Mouse (Mus musculus): ENCODE data around the gene Aff2.

The Aff2 gene

GRCm38 (mm10) chrX:69389738-69390137, 29.6 kb downstream of the Aff2 start:
- Histone ChIP-seq H3K36me3 (ENCODE audit: insufficient read depth, low read length) (no peaks in the 10 kb centered on the region), H3K9me3 (ENCODE audit: low read length) (no peaks in the 10 kb centered on the region), H3K27me3 (ENCODE audit: insufficient read depth, low read length) (no peaks in the 10 kb centered on the region), H3K4me1 (replicated peaks; ENCODE audit: low read depth, low read length) (no peaks in the 10 kb centered on the region), H3K4me3 (replicated peaks; ENCODE audit: low read length) (no peak overlapping the region)
- TF ChIP-seq NANOG (IDR thresholded peaks at IDR 0.05; ENCODE audit: borderline replicate concordance, low read length) (no peak), POU5F1 (IDR thresholded peaks at IDR 0.05; ENCODE audit: borderline replicate concordance, low read length) (no peak), CTCF (conservative IDR thresholded peaks at IDR 0.05; ENCODE audit: low read length) (peak; percentile 11; the same call in 1 of the 2 replicates)

GRCm38 (mm10) chrX:69415043-69415442, 54.9 kb downstream of the Aff2 start:
- Histone ChIP-seq H3K27me3 (ENCODE audit: insufficient read depth, low read length) (no peaks in the 10 kb centered on the region), H3K4me1 (replicated peaks; ENCODE audit: low read depth, low read length) (no peaks in the 10 kb centered on the region), H3K4me3 (replicated peaks; ENCODE audit: low read length) (no peak overlapping the region), H3K9me3 (ENCODE audit: low read length) (no peaks in the 10 kb centered on the region), H3K36me3 (ENCODE audit: insufficient read depth, low read length) (no peaks in the 10 kb centered on the region)
- TF ChIP-seq CTCF (conservative IDR thresholded peaks at IDR 0.05; ENCODE audit: low read length) = no peak
- TF ChIP-seq POU5F1 (IDR thresholded peaks at IDR 0.05; ENCODE audit: borderline replicate concordance, low read length) = no peak
- TF ChIP-seq NANOG (IDR thresholded peaks at IDR 0.05; ENCODE audit: borderline replicate concordance, low read length) = no peak

- Histone ChIP-seq H3K9me3 (ENCODE audit: low read length) (no peaks in the 10 kb centered on the region), H3K4me1 (replicated peaks; ENCODE audit: low read depth, low read length) (no peaks in the 10 kb centered on the region), H3K36me3 (ENCODE audit: insufficient read depth, low read length) (no peaks in the 10 kb centered on the region), H3K27me3 (ENCODE audit: insufficient read depth, low read length) (no peaks in the 10 kb centered on the region), H3K4me3 (replicated peaks; ENCODE audit: low read length) (no peak overlapping the region)
- TF ChIP-seq POU5F1 (IDR thresholded peaks at IDR 0.05; ENCODE audit: borderline replicate concordance, low read length) = no peak
- no peak for TF ChIP-seq NANOG (IDR thresholded peaks at IDR 0.05; ENCODE audit: borderline replicate concordance, low read length)
- TF ChIP-seq CTCF (conservative IDR thresholded peaks at IDR 0.05; ENCODE audit: low read length) = no peak
These were observed 78.3 kb downstream of the Aff2 start for GRCm38 (mm10) chrX:69438422-69438821.

- no peaks in the 10 kb centered on the region for H3K9me3 ChIP-seq (ENCODE audit: low read length)
- H3K4me3 ChIP-seq (replicated peaks; ENCODE audit: low read length) = no peak overlapping the region
- no peak for TF ChIP-seq POU5F1 (IDR thresholded peaks at IDR 0.05; ENCODE audit: borderline replicate concordance, low read length)
- TF ChIP-seq NANOG (IDR thresholded peaks at IDR 0.05; ENCODE audit: borderline replicate concordance, low read length) = no peak
- no peak for TF ChIP-seq CTCF (conservative IDR thresholded peaks at IDR 0.05; ENCODE audit: low read length)
- H3K4me1 ChIP-seq (replicated peaks; ENCODE audit: low read depth, low read length) = no peaks in the 10 kb centered on the region
- no peaks in the 10 kb centered on the region for H3K36me3 ChIP-seq (ENCODE audit: insufficient read depth, low read length)
- H3K27me3 ChIP-seq (ENCODE audit: insufficient read depth, low read length) = no peaks in the 10 kb centered on the region
These were observed 81.8 kb downstream of the Aff2 start for GRCm38 (mm10) chrX:69441937-69442336.

GRCm38 (mm10) chrX:69460896-69461295, 100.8 kb downstream of the Aff2 start:
- Histone ChIP-seq H3K36me3 (ENCODE audit: insufficient read depth, low read length) (no peaks in the 10 kb centered on the region), H3K4me1 (replicated peaks; ENCODE audit: low read depth, low read length) (no peaks in the 10 kb centered on the region), H3K9me3 (ENCODE audit: low read length) (no peaks in the 10 kb centered on the region), H3K27me3 (ENCODE audit: insufficient read depth, low read length) (no peaks in the 10 kb centered on the region), H3K4me3 (replicated peaks; ENCODE audit: low read length) (no peak overlapping the region)
- TF ChIP-seq CTCF (conservative IDR thresholded peaks at IDR 0.05; ENCODE audit: low read length) (no peak), NANOG (IDR thresholded peaks at IDR 0.05; ENCODE audit: borderline replicate concordance, low read length) (no peak), POU5F1 (IDR thresholded peaks at IDR 0.05; ENCODE audit: borderline replicate concordance, low read length) (no peak)

- no peak overlapping the region for H3K4me3 ChIP-seq (replicated peaks; ENCODE audit: low read length)
- no peaks in the 10 kb centered on the region for H3K9me3 ChIP-seq (ENCODE audit: low read length)
- no peaks in the 10 kb centered on the region for H3K4me1 ChIP-seq (replicated peaks; ENCODE audit: low read depth, low read length)
- H3K27me3 ChIP-seq (ENCODE audit: insufficient read depth, low read length) = no peaks in the 10 kb centered on the region
- H3K36me3 ChIP-seq (ENCODE audit: insufficient read depth, low read length) = no peaks in the 10 kb centered on the region
- TF ChIP-seq NANOG (IDR thresholded peaks at IDR 0.05; ENCODE audit: borderline replicate concordance, low read length) (no peak), CTCF (conservative IDR thresholded peaks at IDR 0.05; ENCODE audit: low read length) (no peak), POU5F1 (IDR thresholded peaks at IDR 0.05; ENCODE audit: borderline replicate concordance, low read length) (no peak)
These were observed 142.0 kb downstream of the Aff2 start for GRCm38 (mm10) chrX:69502061-69502460.

- H3K27me3 ChIP-seq (ENCODE audit: insufficient read depth, low read length) = no peaks in the 10 kb centered on the region
- H3K9me3 ChIP-seq (ENCODE audit: low read length) = no peaks in the 10 kb centered on the region
- TF ChIP-seq POU5F1 (IDR thresholded peaks at IDR 0.05; ENCODE audit: borderline replicate concordance, low read length) = no peak
- TF ChIP-seq NANOG (IDR thresholded peaks at IDR 0.05; ENCODE audit: borderline replicate concordance, low read length) = no peak
- no peak for TF ChIP-seq CTCF (conservative IDR thresholded peaks at IDR 0.05; ENCODE audit: low read length)
- no peak overlapping the region for H3K4me3 ChIP-seq (replicated peaks; ENCODE audit: low read length)
- no peaks in the 10 kb centered on the region for H3K36me3 ChIP-seq (ENCODE audit: insufficient read depth, low read length)
- H3K4me1 ChIP-seq (replicated peaks; ENCODE audit: low read depth, low read length) = no peaks in the 10 kb centered on the region
These were observed 158.0 kb downstream of the Aff2 start for GRCm38 (mm10) chrX:69518040-69518575.

- Histone ChIP-seq H3K4me3 (replicated peaks; ENCODE audit: low read length) (no peak overlapping the region), H3K4me1 (replicated peaks; ENCODE audit: low read depth, low read length) (no peaks in the 10 kb centered on the region), H3K9me3 (ENCODE audit: low read length) (no peaks in the 10 kb centered on the region), H3K36me3 (ENCODE audit: insufficient read depth, low read length) (no peaks in the 10 kb centered on the region), H3K27me3 (ENCODE audit: insufficient read depth, low read length) (no peaks in the 10 kb centered on the region)
- TF ChIP-seq NANOG (IDR thresholded peaks at IDR 0.05; ENCODE audit: borderline replicate concordance, low read length) (no peak), CTCF (conservative IDR thresholded peaks at IDR 0.05; ENCODE audit: low read length) (no peak)
These were observed 180.7 kb downstream of the Aff2 start for GRCm38 (mm10) chrX:69540811-69541210.

- TF ChIP-seq CTCF (conservative IDR thresholded peaks at IDR 0.05; ENCODE audit: low read length) (no peak), NANOG (IDR thresholded peaks at IDR 0.05; ENCODE audit: borderline replicate concordance, low read length) (no peak), POU5F1 (IDR thresholded peaks at IDR 0.05; ENCODE audit: borderline replicate concordance, low read length) (no peak)
- Histone ChIP-seq H3K27me3 (ENCODE audit: insufficient read depth, low read length) (no peaks in the 10 kb centered on the region), H3K9me3 (ENCODE audit: low read length) (no peaks in the 10 kb centered on the region), H3K36me3 (ENCODE audit: insufficient read depth, low read length) (no peaks in the 10 kb centered on the region), H3K4me3 (replicated peaks; ENCODE audit: low read length) (no peak overlapping the region), H3K4me1 (replicated peaks; ENCODE audit: low read depth, low read length) (no peaks in the 10 kb centered on the region)
These were observed 219.9 kb downstream of the Aff2 start for GRCm38 (mm10) chrX:69579903-69580459.

All from E14TG2a.4 (cell line).